Mouse (Mus musculus) ES-Bruce4 (cell line): ENCODE results near the gene Dmpk. TPM values are rescaled to one million over a fixed set of nuclear protein-coding genes. Genes with fewer than 3 reads are reported as not detected.

Experiments used
- H3K27ac ChIP-seq: 2 replicates; pipeline ENCODE4 v1.5.1; 2012; ENCODE audit warnings: low read length, inconsistent platforms; ENCODE audit not compliant: insufficient read depth
- H3K27me3 ChIP-seq: 2 replicates; pipeline ENCODE4 v1.6.1; 2012; ENCODE audit warnings: mild to moderate bottlenecking, low read length, inconsistent platforms; ENCODE audit not compliant: control insufficient read depth, poor library complexity, insufficient read depth, severe bottlenecking
- H3K36me3 ChIP-seq: 2 replicates; pipeline ENCODE4 v1.6.1; 2012; ENCODE audit warnings: inconsistent platforms, mild to moderate bottlenecking, low read length, moderate library complexity; ENCODE audit not compliant: control insufficient read depth, poor library complexity, insufficient read depth, severe bottlenecking
- H3K4me1 ChIP-seq: one replicate; pipeline ENCODE4 v1.8.1; 2011; ENCODE audit warnings: low read length; ENCODE audit not compliant: control insufficient read depth, insufficient read depth
- H3K4me3 ChIP-seq: 2 replicates; pipeline ENCODE4 v1.5.1; 2011; ENCODE audit warnings: low read depth, mild to moderate bottlenecking, low read length
- H3K9ac ChIP-seq: 2 replicates; pipeline ENCODE4 v1.6.1; 2012; ENCODE audit warnings: low read depth, mild to moderate bottlenecking, inconsistent platforms; ENCODE audit not compliant: poor library complexity, severe bottlenecking
- H3K9me3 ChIP-seq: replicated peaks from 2 replicates; pipeline ENCODE4 v1.6.1; 2012; ENCODE audit warnings: mild to moderate bottlenecking, low read length, inconsistent platforms; ENCODE audit not compliant: control insufficient read depth, poor library complexity, insufficient read depth, severe bottlenecking
- CTCF ChIP-seq: IDR thresholded peaks from one replicate; pipeline ENCODE4 v1.8.1; 2011; ENCODE audit warnings: low read depth, low read length
- EP300 ChIP-seq: IDR thresholded peaks from 2 replicates; pipeline ENCODE4 v1.6.1; 2011; ENCODE audit warnings: low read depth, low read length; ENCODE audit not compliant: insufficient read depth
- POLR2A ChIP-seq: IDR thresholded peaks from one replicate; pipeline ENCODE4 v1.8.1; 2011; ENCODE audit warnings: low read length; ENCODE audit not compliant: insufficient read depth
- polyA plus RNA-seq: library from polyadenylated mRNA; stranded (reverse); fragments of >200 nt; gene quantifications from 2 replicates; pipeline ENCODE4 v1.2.4, GENCODE M21; 2011; ENCODE audit warnings: low read depth; ENCODE audit not compliant: missing spikeins, insufficient read depth, insufficient read length

Gene Dmpk
- polyA plus RNA-seq, 1 experiment = 19.5 TPM

DNA sequence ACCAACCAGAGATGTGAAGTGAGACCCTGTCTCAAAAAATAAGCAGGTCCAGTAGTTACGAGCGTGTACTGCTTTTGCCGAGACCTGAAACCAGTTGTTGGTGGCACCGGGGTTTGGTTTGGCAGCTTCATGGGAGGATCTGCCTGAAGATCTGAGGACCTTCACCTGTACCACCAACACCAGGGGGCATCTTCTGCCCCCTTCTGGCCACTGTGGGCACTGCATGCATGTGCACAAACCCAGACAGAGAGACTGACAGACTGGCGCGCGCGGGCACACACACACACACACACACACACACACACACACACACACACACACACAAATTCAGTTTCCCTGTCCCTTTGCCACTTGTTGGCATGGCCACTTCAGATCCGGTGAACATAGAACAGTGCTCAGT, 10.1 kb upstream of the Dmpk start:
- no peak overlapping the region for H3K4me3 ChIP-seq
- peaks cover 3% of the 10 kb centered on the region for H3K36me3 ChIP-seq
- no peaks in the 10 kb centered on the region for H3K4me1 ChIP-seq
- no peak for TF ChIP-seq POLR2A
- TF ChIP-seq CTCF = peak; percentile 83
- no peak for TF ChIP-seq EP300
- no peak overlapping the region for H3K9ac ChIP-seq
- H3K9me3 ChIP-seq = no peaks in the 10 kb centered on the region
- H3K27me3 ChIP-seq = no peaks in the 10 kb centered on the region
- H3K27ac ChIP-seq = no peak overlapping the region

DNA sequence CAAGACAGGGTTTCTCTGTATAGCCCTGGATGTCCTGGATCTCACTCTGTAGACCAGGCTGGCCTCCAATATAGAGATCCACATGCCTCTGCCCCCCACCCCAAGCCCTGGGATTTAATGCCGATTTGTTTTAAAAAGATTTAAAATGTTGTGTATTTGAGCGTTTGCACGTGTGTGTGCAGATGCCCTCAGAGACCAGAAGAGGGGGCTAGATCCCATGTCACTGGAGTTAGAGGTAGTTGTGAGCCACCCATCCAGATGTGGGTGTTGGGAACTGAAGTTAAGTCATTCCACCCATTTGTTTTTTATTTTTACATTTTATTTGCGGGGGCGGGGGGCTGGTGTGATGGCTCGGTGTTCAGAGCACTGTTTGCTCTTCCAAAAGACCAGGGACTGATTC, 9.2 kb upstream of the Dmpk start:
- Histone ChIP-seq H3K4me3 (no peak overlapping the region), H3K4me1 (no peaks in the 10 kb centered on the region), H3K36me3 (peaks cover 3% of the 10 kb centered on the region), H3K27me3 (no peaks in the 10 kb centered on the region), H3K9ac (no peak overlapping the region), H3K9me3 (no peaks in the 10 kb centered on the region), H3K27ac (no peak overlapping the region)
- TF ChIP-seq CTCF = peak; percentile 28
- TF ChIP-seq EP300 = no peak

DNA sequence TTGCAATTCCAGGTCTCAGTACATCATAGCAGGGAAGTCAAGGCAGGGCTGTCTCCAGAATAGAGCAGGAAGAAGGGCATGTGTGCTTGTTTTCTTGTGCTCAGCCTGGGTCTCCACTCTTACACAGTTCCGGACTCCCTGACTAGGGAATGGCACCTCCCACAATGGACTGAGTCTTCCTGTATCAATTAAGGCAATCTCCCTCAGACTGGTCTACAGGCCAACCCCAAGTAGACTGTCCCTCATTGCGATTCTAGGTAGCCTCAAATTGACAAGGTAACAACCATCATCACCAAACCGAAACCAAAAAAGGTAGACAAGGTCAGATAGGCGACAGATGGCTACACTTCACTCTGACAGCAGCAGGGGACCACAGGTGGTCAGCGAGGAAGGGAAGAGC, 8.4 kb upstream of the Dmpk start:
- no peak overlapping the region for H3K4me3 ChIP-seq
- no peaks in the 10 kb centered on the region for H3K4me1 ChIP-seq
- no peak for TF ChIP-seq POLR2A
- no peak for TF ChIP-seq EP300
- no peak for TF ChIP-seq CTCF
- H3K27me3 ChIP-seq = no peaks in the 10 kb centered on the region
- H3K36me3 ChIP-seq = peaks cover 3% of the 10 kb centered on the region
- no peaks in the 10 kb centered on the region for H3K9me3 ChIP-seq
- H3K27ac ChIP-seq = no peak overlapping the region
- no peak overlapping the region for H3K9ac ChIP-seq

DNA sequence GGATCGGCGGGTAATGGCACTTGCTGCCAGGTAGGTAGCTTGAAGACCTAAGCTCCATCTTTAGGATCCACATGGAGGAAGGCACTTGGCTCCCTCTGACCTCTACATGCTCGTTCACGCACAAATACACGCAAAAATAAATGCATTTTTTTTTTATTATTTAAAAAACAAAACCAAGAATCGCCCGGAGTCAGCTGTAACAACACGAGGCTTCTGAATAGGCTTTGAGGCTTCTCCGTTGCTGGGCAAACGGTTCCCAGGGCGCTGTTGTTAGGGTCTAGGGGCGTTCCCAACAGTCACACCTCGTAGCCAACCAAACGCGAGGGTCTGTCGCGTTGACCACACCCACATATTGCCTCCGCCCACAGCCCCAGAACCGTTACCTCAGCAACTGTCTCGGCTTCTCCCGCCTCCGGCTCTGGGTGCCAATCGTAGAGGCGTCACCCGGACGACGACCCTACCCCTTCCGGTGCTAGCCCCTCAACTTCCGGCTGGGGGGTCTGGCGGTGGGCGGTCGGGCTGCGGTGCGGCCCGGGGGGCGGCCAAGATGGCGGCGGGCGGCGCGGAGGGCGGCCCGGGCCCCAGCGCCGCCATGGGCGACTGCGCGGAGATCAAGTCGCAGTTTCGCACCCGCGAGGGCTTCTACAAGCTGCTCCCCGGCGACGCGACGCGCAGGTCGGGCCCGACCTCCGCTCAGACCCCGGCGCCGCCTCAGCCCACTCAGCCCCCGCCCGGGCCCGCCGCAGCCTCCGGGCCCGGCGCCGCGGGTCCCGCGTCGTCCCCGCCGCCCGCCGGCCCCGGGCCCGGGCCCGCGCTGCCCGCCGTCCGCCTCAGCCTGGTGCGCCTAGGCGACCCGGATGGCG, 7.7 kb upstream of the Dmpk start, which contains the start of gene Dmwd:
TSS of gene Dmwd (plus strand) at position 505 of the 863 bp plus-strand sequence.
- Histone ChIP-seq H3K36me3 (peaks cover 8% of the 10 kb centered on the region), H3K4me3 (peak within 1 kb of the TSS; percentile 89), H3K9ac (peak within 1 kb of the TSS; percentile 99), H3K27ac (no peak within 1 kb of the TSS), H3K9me3 (no peaks in the 10 kb centered on the region), H3K27me3 (no peaks in the 10 kb centered on the region), H3K4me1 (no peaks in the 10 kb centered on the region)
- TF ChIP-seq POLR2A = no peak
- TF ChIP-seq EP300 = no peak
- TF ChIP-seq CTCF = no peak

DNA sequence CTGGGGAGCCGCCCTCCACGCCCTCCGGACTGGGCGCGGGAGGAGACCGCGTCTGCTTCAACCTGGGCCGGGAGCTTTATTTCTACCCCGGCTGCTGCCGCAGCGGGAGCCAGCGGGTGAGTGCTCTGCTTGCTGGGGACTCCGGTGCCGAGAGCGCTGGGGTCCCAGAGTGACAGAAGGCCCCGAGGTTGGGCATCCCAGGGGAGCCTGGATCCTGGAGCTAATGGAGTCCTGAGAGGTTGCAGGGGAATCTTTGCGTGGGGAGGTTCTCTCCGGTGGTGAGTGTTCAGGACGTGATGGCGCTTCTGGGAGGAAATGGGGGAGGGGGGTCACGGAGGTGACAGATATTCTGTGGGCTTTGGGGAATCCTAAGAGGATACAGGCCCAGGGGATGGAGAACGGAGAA, 7.1 kb upstream of the Dmpk start:
- H3K4me1 ChIP-seq = no peaks in the 10 kb centered on the region
- H3K27ac ChIP-seq = no peak overlapping the region
- H3K9me3 ChIP-seq = no peaks in the 10 kb centered on the region
- H3K9ac ChIP-seq = peak overlapping the region; percentile 99
- TF ChIP-seq POLR2A (no peak), EP300 (no peak), CTCF (no peak)
- no peaks in the 10 kb centered on the region for H3K27me3 ChIP-seq
- peaks cover 12% of the 10 kb centered on the region for H3K36me3 ChIP-seq
- peak overlapping the region; percentile 89 for H3K4me3 ChIP-seq

DNA sequence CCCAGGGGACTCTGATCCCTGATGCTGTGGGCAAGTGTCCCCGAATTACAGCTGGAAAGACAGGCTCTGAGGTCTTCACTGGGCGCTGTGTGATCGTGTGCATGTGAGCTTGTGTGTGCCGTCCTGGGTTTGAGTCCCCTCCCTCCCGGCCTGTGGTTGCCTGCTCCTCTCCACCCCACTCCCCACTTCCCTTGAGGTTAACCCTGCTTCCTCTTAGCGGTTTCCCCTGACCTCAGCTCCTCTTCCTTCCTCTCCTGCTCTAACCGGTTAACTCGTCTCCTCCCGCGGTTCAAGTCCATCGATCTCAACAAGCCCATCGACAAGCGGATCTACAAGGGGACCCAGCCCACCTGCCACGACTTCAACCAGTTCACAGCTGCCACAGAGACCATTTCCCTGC, 5.9 kb upstream of the Dmpk start:
- Histone ChIP-seq H3K27ac (no peak overlapping the region), H3K9me3 (no peaks in the 10 kb centered on the region), H3K36me3 (peaks cover 12% of the 10 kb centered on the region), H3K4me3 (no peak overlapping the region), H3K9ac (0 out of 2 replicates have a peak overlapping the region, but pooled peaks have one; percentile 99), H3K4me1 (no peaks in the 10 kb centered on the region), H3K27me3 (no peaks in the 10 kb centered on the region)
- TF ChIP-seq EP300 (no peak), CTCF (no peak), POLR2A (no peak)
